Mouse (Mus musculus): ENCODE measurements at regions not wholly inside any gene's neighbourhood (a gene's known extent, or its start where the extent isn't known, plus 50 kb on each side); places are given as distances from the start of the nearest gene placed in this dataset.
A peak's percentile ranks its signal among the peaks of the same experiment; 100 is the strongest.

DNA sequence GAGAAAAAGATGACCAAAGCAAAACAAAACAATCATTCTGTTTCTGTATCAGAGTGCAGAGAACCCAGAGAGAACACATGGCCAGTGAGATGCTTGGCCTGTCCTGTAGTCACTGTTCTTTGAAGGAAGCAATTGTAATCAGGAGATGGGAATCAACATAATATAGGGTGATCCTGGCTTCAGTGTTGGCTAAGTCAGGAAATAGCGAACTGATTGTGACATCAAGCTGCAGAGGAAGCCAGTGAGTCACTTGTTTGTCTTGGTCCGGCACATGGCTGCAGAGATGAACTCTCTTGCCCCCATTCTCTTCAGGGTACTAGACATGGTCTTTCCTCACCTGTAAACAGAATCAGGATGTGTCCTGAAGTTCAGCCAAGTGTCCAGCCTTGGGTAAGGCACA, 273.3 kb upstream of the Thbs1 start:
- Histone ChIP-seq H3K27me3 (ENCODE audit: control insufficient read depth, insufficient read depth, low read length) (no peaks in the 10 kb centered on the region), H3K79me2 (ENCODE audit: control insufficient read depth, insufficient read depth, low read length) (no peaks in the 10 kb centered on the region), H3K36me3 (ENCODE audit: control insufficient read depth, insufficient read depth, low read length) (no peaks in the 10 kb centered on the region), H3K27ac (replicated peaks; ENCODE audit: insufficient read depth, low read depth, low read length) (no peak overlapping the region), H3K9ac (ENCODE audit: low read depth, low read length) (no peak overlapping the region), H3K4me3 (ENCODE audit: insufficient read depth, low read depth, low read length) (no peak overlapping the region), H3K4me1 (ENCODE audit: control insufficient read depth, insufficient read depth, low read length) (no peaks in the 10 kb centered on the region)
- DNase-seq (ENCODE audit: extremely low read depth, low read depth, low spot score): peak; percentile 37
- TF ChIP-seq CTCF (IDR thresholded peaks at IDR 0.05; ENCODE audit: low read depth, low read length): no peak
- no peak for TF ChIP-seq POLR2A (IDR thresholded peaks at IDR 0.05; ENCODE audit: extremely low read depth, insufficient read depth, low read length)
- 3% methylated on average over 2 of the region's 2 CpGs for WGBS

DNA sequence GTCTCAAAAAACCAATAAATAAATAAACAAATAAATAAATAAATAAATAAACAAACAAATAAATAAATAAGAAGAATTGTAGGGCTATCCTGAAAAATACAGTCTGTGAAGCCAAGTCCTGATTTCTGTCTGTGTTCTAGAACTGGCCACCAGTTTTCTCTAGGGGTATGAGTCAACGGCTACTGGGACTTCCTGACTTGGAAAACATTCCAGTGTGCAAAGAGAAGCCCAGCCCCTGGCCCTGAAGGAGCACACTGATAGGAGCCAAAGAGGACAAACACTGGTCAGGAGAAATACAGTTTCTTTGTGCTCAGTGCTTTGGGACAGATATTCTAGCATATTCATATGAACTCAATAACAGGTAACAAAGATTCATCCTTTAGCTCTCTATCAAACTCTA, 271.3 kb upstream of the Thbs1 start:
- no peak overlapping the region for H3K27ac ChIP-seq (replicated peaks; ENCODE audit: insufficient read depth, low read depth, low read length)
- no peaks in the 10 kb centered on the region for H3K27me3 ChIP-seq (ENCODE audit: control insufficient read depth, insufficient read depth, low read length)
- no peaks in the 10 kb centered on the region for H3K4me1 ChIP-seq (ENCODE audit: control insufficient read depth, insufficient read depth, low read length)
- WGBS: 85% methylated on average over 1 of the region's 1 CpGs
- TF ChIP-seq CTCF (IDR thresholded peaks at IDR 0.05; ENCODE audit: low read depth, low read length): no peak
- no peak for TF ChIP-seq POLR2A (IDR thresholded peaks at IDR 0.05; ENCODE audit: extremely low read depth, insufficient read depth, low read length)
- H3K79me2 ChIP-seq (ENCODE audit: control insufficient read depth, insufficient read depth, low read length): no peaks in the 10 kb centered on the region
- no peak overlapping the region for H3K9ac ChIP-seq (ENCODE audit: low read depth, low read length)
- DNase-seq (ENCODE audit: extremely low read depth, low read depth, low spot score): no peak
- H3K4me3 ChIP-seq (ENCODE audit: insufficient read depth, low read depth, low read length): no peak overlapping the region
- no peaks in the 10 kb centered on the region for H3K36me3 ChIP-seq (ENCODE audit: control insufficient read depth, insufficient read depth, low read length)

DNA sequence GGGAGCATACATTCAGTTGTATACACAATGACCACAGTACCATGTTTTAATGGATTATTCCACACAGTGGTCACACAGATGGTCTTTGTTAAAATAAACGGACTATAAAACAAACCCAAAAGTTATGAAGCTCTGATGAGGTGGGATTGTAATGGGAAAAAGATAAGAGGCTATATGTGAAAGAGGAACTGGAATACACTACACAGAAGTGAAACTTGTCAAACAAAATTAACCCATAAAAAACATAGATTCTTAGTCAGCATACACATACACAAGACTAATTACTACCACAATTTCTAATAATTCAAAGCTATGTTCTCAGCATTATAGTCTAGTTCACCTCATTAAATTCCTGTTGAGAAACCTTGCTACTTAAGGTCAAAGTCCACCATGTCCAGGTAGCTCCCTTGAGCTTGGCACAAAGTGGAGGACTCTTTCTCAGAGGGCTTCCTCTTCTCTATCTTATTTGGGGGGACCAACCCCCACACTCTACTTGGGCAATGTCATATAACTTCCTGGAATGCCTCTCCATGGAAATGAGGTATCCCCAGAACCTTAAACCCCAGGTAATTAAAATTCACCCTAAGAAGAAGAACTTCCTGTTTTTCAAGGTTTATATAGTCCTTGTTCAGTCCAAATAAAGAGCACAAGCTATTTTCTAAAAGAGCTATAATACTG, 269.2 kb upstream of the Thbs1 start:
- H3K9ac ChIP-seq (ENCODE audit: low read depth, low read length): no peak overlapping the region
- H3K36me3 ChIP-seq (ENCODE audit: control insufficient read depth, insufficient read depth, low read length): no peaks in the 10 kb centered on the region
- H3K4me3 ChIP-seq (ENCODE audit: insufficient read depth, low read depth, low read length): no peak overlapping the region
- H3K4me1 ChIP-seq (ENCODE audit: control insufficient read depth, insufficient read depth, low read length): no peaks in the 10 kb centered on the region
- H3K27me3 ChIP-seq (ENCODE audit: control insufficient read depth, insufficient read depth, low read length): no peaks in the 10 kb centered on the region
- no peaks in the 10 kb centered on the region for H3K79me2 ChIP-seq (ENCODE audit: control insufficient read depth, insufficient read depth, low read length)
- peak; percentile 11 for DNase-seq (ENCODE audit: extremely low read depth, low read depth, low spot score)
- no peak overlapping the region for H3K27ac ChIP-seq (replicated peaks; ENCODE audit: insufficient read depth, low read depth, low read length)
- WGBS: 89% methylated on average over 1 of the region's 1 CpGs
- no peak for TF ChIP-seq CTCF (IDR thresholded peaks at IDR 0.05; ENCODE audit: low read depth, low read length)
- TF ChIP-seq POLR2A (IDR thresholded peaks at IDR 0.05; ENCODE audit: extremely low read depth, insufficient read depth, low read length): no peak

GRCm38 (mm10) chr2:117852442-117852841, 259.2 kb upstream of the Thbs1 start:
- H3K79me2 ChIP-seq (ENCODE audit: control insufficient read depth, insufficient read depth, low read length): no peaks in the 10 kb centered on the region
- 78% methylated on average over 1 of the region's 1 CpGs for WGBS
- DNase-seq (ENCODE audit: extremely low read depth, low read depth, low spot score): peak; percentile 31
- no peak overlapping the region for H3K4me3 ChIP-seq (ENCODE audit: insufficient read depth, low read depth, low read length)
- H3K27me3 ChIP-seq (ENCODE audit: control insufficient read depth, insufficient read depth, low read length): no peaks in the 10 kb centered on the region
- H3K9ac ChIP-seq (ENCODE audit: low read depth, low read length): no peak overlapping the region
- no peaks in the 10 kb centered on the region for H3K4me1 ChIP-seq (ENCODE audit: control insufficient read depth, insufficient read depth, low read length)
- no peak overlapping the region for H3K27ac ChIP-seq (replicated peaks; ENCODE audit: insufficient read depth, low read depth, low read length)
- TF ChIP-seq POLR2A (IDR thresholded peaks at IDR 0.05; ENCODE audit: extremely low read depth, insufficient read depth, low read length) (no peak), CTCF (IDR thresholded peaks at IDR 0.05; ENCODE audit: low read depth, low read length) (no peak)
- no peaks in the 10 kb centered on the region for H3K36me3 ChIP-seq (ENCODE audit: control insufficient read depth, insufficient read depth, low read length)

DNA sequence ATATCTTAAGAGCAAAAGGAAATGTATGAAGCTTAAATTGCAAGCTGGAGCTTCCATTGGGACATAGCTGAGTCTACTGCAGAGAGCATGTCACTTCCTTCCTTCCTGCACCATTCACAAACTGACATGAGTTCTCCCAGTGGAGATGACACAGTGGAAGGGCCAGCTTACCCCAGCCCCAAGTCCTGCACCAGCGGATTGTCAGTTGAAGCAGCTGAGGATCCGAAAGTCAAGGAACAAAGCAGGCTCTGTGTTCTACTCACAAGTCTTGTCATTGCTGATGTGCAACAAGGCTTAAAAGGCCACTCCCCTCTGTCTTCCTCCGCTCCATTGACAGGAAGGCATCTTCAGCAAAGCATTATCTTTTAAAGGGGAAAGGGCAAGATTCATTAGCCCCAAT, 249.4 kb upstream of the Thbs1 start:
- no peaks in the 10 kb centered on the region for H3K36me3 ChIP-seq (ENCODE audit: control insufficient read depth, insufficient read depth, low read length)
- H3K27ac ChIP-seq (replicated peaks; ENCODE audit: insufficient read depth, low read depth, low read length): no peak overlapping the region
- H3K79me2 ChIP-seq (ENCODE audit: control insufficient read depth, insufficient read depth, low read length): no peaks in the 10 kb centered on the region
- H3K4me3 ChIP-seq (ENCODE audit: insufficient read depth, low read depth, low read length): no peak overlapping the region
- DNase-seq (ENCODE audit: extremely low read depth, low read depth, low spot score): no peak
- no peak overlapping the region for H3K9ac ChIP-seq (ENCODE audit: low read depth, low read length)
- WGBS: 87% methylated on average over 3 of the region's 3 CpGs
- H3K4me1 ChIP-seq (ENCODE audit: control insufficient read depth, insufficient read depth, low read length): no peaks in the 10 kb centered on the region
- no peaks in the 10 kb centered on the region for H3K27me3 ChIP-seq (ENCODE audit: control insufficient read depth, insufficient read depth, low read length)
- TF ChIP-seq CTCF (IDR thresholded peaks at IDR 0.05; ENCODE audit: low read depth, low read length): no peak
- TF ChIP-seq POLR2A (IDR thresholded peaks at IDR 0.05; ENCODE audit: extremely low read depth, insufficient read depth, low read length): no peak

- Histone ChIP-seq H3K4me1 (ENCODE audit: control insufficient read depth, insufficient read depth, low read length) (no peaks in the 10 kb centered on the region), H3K4me3 (ENCODE audit: insufficient read depth, low read depth, low read length) (no peak overlapping the region), H3K36me3 (ENCODE audit: control insufficient read depth, insufficient read depth, low read length) (no peaks in the 10 kb centered on the region), H3K9ac (ENCODE audit: low read depth, low read length) (no peak overlapping the region), H3K27ac (replicated peaks; ENCODE audit: insufficient read depth, low read depth, low read length) (no peak overlapping the region), H3K27me3 (ENCODE audit: control insufficient read depth, insufficient read depth, low read length) (no peaks in the 10 kb centered on the region), H3K79me2 (ENCODE audit: control insufficient read depth, insufficient read depth, low read length) (no peaks in the 10 kb centered on the region)
- TF ChIP-seq CTCF (IDR thresholded peaks at IDR 0.05; ENCODE audit: low read depth, low read length) (no peak), POLR2A (IDR thresholded peaks at IDR 0.05; ENCODE audit: extremely low read depth, insufficient read depth, low read length) (no peak)
- 95% methylated on average over 1 of the region's 1 CpGs for WGBS
- no peak for DNase-seq (ENCODE audit: extremely low read depth, low read depth, low spot score)
Observed at GRCm38 (mm10) chr2:117865119-117865518, 246.6 kb upstream of the Thbs1 start.

Measured in liver, adult 2 months (tissue).